Mouse (Mus musculus) heart, postnatal 14 days (tissue): ENCODE data around the gene Pakap. TPM values are rescaled to one million over a fixed set of nuclear protein-coding genes. Genes with fewer than 3 reads are reported as not detected.

Experiments used
- DNase-seq, 2 experiments: peaks; one replicate each; pipeline ENCODE4 v3.0.0; 2021 to 2022
- intact Hi-C: fragments of 180-260 bp; cut with DNase I; formaldehyde crosslinking; loops from one replicate; pipeline ENCODE4 v1.15.1; 2025
- total RNA-seq, 2 experiments: library from RNA; stranded (reverse); gene quantifications; 2 replicates each; pipeline ENCODE4 v1.2.3; 2021

Gene Pakap
- total RNA-seq, 2 experiments from 2014 or later, result 40.0 to 46.5 TPM

DNA sequence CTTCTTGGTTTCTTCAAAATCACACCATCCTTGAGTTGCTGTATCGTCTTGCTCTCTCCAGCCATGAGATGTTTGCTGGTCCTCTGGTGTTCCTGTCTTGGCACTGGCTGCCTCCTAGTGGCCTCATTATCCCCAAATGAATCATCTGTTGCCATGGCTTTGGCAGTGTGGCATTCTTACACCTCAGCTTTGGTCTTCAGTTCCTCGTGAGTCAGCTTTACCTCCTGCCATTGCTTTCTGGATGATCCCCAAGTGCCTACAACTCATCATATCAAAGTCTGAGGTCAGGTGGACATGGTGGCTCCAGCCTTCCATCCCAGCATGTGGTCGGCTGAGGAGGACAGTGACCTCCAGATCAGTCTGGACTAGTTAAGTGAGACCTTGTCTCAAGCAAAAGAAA, 98.1 kb downstream of the Pakap start:
- intact Hi-C loops, result loop anchor here (5.0 kb wide), 1 partner anchor 411 kb away; no protein-coding TSS in a partner anchor
- no peak for DNase-seq

GRCm38 (mm10) chr4:57670813-57671469, 103.0 kb downstream of the Pakap start:
- DNase-seq, result peak; percentile 58 to 70
- intact Hi-C loops, result loop anchor here (5.0 kb wide), 1 partner anchor 46 kb away; the partner anchor contains the start of gene Akap2

GRCm38 (mm10) chr4:57672541-57672940, 104.6 kb downstream of the Pakap start:
- intact Hi-C loops, result loop anchor here (2.0 to 5.0 kb wide), 3 partner anchors 45 to 208 kb away; partner anchors contain the start of gene Akap2
- DNase-seq, result no peak

- DNase-seq, result peak; percentile 92 to 95
- intact Hi-C loops, result loop anchor here (1.0 to 5.0 kb wide), 4 partner anchors 44 to 231 kb away; partner anchors contain the start of gene Akap2
These were observed 105.3 kb downstream of the Pakap start for GRCm38 (mm10) chr4:57672996-57673906.

DNA sequence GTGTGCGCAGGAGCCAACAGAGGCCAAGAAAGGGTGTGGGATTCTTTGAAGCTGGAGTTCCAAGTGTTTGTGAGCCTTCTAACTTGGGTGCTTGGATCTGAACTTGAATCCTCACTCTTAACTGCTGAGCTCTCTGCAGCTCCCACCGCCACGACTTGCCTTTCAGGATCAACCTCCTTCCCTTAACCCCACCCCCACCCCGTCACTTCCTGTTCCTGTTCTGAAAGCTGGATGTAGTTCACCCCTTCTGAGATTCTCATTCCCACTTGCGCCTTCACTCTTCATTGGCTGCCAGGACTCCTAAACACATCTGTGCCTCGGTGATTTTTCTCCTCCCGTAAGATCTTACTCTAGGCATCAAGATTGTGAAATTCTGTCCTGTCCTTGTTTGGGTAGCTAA, 106.4 kb downstream of the Pakap start:
- DNase-seq, result no peak
- intact Hi-C loops, result loop anchor here (2.0 to 5.0 kb wide), 2 partner anchors 43 to 172 kb away; partner anchors contain the start of gene Akap2

- intact Hi-C loops, result loop anchor here (2.0 kb wide), 1 partner anchor 171 kb away; no protein-coding TSS in a partner anchor
- DNase-seq, result peak; percentile 86 to 88
These were observed 107.4 kb downstream of the Pakap start for GRCm38 (mm10) chr4:57675387-57675786.

- no peak for DNase-seq
- intact Hi-C loops, result no loop called here
These were observed 109.9 kb downstream of the Pakap start for GRCm38 (mm10) chr4:57677916-57678315.

- intact Hi-C loops, result no loop called here
- DNase-seq, result peak; percentile 51 to 57
These were observed 111.0 kb downstream of the Pakap start for GRCm38 (mm10) chr4:57678991-57679457.

GRCm38 (mm10) chr4:57680186-57680585, 112.2 kb downstream of the Pakap start:
- intact Hi-C loops, result no loop called here
- DNase-seq, result no peak

DNA sequence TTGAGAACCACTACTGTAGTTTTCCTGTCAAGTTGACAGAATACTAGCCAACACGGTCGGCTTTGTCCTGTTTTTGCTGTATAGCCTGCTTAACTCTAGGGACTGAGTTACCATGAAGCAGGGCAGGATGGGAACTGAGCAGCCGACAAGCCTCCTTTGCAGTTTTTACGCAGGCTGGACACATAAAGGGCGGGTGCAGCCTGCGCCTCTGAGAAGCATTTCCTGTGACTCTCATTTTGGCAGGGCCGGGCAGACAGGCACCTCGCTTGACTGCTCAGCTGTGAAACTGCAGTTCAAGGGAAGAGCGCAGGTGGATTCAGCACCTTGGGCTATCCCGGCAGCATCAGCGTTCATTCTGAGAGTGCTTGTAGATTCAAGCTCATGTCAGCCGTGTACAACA, 113.5 kb downstream of the Pakap start:
- intact Hi-C loops, result no loop called here
- DNase-seq, result peak; percentile 57 to 58

- intact Hi-C loops, result no loop called here
- DNase-seq, result no peak
These were observed 114.4 kb downstream of the Pakap start for GRCm38 (mm10) chr4:57682341-57682740.

DNA sequence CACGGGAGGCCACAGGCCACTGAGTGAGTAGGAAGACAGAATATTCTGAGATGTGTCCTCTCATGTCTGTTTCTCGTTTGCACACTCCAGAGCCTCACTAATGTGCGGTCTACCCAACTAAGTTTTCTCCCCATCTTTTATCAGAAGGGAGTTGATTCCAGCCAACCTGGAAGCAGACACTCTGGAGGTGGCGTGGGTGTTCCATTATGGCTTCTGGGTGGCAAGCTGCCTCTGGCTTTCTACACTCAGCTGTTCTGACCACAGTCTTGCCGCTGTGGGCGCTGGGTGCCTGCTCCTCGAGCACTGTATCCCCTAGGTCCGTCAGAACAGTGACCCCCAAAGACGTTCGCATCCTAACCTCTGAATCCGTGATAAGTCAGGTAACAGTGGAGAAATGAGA, 115.0 kb downstream of the Pakap start:
- intact Hi-C loops, result no loop called here
- DNase-seq, result no peak

GRCm38 (mm10) chr4:57684676-57685215, 116.8 kb downstream of the Pakap start:
- peak in 1 of 2 experiments; percentile 19 for DNase-seq
- intact Hi-C loops, result no loop called here

DNA sequence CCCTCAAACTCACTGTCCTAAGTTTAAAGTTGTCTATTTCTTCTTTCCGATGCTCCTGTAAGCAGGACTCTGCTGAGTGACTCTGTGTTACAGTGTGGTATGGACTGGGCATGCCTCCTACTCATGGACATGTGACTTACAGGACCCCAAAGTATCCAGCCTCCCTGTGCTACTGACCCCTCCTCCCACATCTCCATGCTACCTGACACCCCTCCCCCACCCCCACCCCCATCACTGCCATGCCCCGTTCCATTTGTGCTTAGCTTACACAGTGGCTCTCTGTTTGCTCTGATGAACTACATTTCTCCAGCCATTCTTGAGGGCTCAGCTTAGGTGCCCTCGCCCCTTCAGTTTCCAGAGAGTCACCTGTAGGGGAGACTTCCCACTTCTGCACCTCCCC, 118.8 kb downstream of the Pakap start:
- intact Hi-C loops, result no loop called here
- DNase-seq, result no peak

DNA sequence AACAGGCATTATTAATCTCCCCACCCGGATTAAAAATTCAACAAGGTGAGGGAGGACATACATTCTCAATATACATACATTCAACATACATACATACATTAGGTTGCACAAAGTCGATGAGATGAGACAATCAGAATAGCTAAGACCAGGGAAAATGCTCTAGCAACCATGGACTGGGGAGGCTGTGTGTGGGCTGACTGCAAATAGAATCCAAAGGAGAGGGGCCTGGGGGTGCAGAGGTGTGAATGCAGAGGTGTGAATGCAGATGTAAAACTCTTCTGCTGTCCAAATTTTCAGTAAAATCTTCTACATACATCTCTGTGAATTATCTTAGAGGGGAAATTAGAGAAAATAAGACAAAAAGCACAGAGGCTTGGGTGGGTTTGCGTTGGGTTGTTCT, 119.6 kb downstream of the Pakap start:
- no peak for DNase-seq
- intact Hi-C loops, result no loop called here

DNA sequence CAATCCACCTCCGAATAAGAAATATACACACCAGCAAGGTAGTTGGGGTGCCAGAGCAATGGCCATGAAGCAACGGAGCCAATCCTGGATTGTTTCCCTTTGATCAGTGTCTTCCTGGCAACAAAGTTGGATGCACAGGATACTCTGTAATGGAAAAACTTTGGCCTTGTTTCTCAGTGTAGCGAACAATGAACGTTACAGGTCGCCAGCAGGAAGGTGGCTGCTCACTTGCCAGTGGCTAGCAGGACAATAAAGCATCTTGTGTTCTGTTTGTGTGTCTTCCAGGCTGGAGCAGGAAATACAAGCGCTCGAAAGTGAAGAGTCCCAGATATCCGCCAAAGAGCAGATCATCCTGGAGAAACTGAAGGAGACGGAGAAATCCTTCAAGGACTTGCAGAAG, 120.2 kb downstream of the Pakap start:
- DNase-seq, result no peak
- intact Hi-C loops, result no loop called here

DNA sequence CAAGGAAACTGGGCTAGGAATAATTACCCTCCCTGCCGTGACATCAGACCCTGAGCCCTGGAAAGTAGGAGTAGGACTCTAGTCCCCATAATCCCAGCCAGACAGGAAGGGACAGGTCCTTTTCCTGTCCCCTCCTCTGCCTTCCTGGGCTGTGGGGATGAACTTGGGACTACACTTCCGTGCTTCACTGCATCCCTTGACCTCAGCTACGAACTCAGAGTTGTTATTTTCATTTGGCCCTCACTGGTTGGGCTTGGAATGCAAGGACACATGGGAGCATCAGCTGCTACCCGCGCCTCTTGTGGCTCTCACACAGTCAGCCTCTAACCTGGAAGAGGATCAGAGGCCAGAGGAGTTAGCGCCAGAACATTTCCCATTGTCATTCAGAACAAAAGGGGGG, 122.0 kb downstream of the Pakap start:
- DNase-seq, result no peak
- intact Hi-C loops, result no loop called here

GRCm38 (mm10) chr4:57690805-57691204, 122.8 kb downstream of the Pakap start:
- intact Hi-C loops, result no loop called here
- no peak for DNase-seq

DNA sequence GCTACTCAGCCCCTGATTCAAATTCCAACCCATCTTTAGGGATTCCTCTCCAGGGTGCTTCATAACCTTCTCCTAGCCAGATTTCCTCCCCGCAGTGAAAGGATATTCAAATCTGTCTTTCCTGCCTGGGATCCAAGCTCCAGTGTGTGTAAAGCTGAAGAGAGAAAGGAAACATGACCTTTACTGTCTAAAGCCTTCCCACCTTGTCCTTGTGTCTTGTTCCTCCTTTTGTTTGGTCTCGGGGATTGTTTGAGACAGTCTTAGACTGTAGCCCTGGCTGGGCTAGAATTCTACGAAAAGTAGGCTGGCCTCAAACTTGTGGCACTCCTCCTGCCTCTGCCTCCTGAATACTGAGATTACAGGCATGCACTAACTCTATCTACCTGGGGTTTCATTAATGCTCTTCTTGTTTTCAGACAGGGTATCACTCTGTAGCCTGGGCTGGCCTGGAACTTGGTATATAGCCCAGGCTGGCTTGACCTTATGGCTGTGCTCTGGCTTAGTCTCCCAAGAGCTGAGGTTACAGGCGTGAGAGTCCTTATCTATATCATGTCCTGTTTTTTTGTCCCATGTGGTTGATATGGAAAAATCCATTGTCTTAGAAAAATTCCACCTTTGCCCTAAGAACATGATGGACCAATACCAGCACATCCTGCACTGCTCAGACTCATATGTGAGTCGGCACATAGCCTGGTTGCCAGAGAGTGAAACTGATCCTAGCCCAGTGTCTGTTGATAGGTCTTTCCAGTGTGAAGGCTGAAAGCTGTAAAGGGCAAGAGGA, 126.6 kb downstream of the Pakap start:
- intact Hi-C loops, result no loop called here
- no peak for DNase-seq

DNA sequence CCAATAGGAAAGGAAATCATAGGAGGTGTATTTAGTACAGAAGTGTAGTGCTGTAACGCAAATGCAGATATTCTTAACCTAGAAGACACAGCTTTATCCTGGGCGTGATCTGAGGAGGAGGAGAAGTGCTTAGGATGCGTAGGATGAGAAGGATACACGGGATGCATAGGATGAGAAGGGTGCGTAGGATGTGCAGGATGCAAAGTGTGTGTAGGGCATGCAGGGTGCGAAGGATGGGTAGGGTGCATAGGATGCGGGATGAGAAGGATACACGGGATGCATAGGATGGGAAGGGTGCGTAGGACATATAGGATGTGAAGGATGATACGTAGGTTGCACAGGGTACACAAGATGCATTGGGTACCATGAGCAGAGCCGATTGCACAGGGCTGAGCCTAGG, 129.0 kb downstream of the Pakap start:
- intact Hi-C loops, result no loop called here
- no peak for DNase-seq
